ENCODE assay signal across 10 mouse cellular contexts in the genomic region with DNA sequence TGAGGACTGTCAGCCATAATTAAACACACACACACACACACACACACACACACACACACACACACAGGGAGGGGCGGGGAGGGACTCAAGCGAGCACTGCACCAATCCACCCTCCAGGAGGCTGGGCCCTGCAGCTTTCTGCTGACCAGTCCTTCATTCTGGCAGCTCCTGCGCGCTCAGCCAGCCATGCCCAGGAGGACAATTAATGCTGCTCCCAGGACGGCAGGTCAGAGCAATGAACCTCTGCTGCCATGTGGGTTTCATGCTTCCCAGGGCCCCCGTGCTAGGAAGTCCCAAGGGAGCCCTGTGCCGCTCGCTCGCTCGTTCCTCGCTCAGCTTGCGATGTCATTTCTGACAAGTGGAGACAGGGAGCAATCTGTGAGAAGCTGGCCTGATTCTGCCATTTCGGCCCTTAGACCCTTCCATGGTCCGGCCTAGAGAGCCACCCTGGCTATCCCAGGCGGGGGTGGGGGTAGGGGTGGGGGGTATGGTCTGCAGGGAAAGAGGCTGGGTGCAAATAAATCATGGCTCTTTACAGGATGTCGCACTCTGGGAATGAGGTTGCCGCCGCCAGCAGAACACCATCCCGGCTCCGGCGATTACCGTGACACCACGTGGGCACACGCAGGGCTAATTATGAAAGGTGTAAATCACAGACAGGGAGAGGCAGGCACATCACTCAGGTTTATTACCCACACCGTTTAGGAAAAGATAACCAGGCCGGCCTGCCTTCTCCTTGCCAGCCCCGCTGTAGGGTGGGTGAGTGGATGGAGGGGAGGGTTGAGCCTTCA. TPM values are rescaled to one million over a fixed set of nuclear protein-coding genes. Genes with fewer than 3 reads are reported as not detected.
DNase-seq lines count a peak whose midpoint lies in the region; ATAC-seq and TF ChIP-seq lines count a peak whose summit lies in the region.
"Had no signal": no experiment of that assay in that cellular context is flagged by ENCODE, and none has a peak within 500 bp of the region (broad histone marks: within the 10 kb centered on the region; RNA-seq: fewer than 3 reads in every experiment).

No protein-coding gene starts in this region.

- peaks cover 24% of the 10 kb centered on the region for H3K36me3 ChIP-seq in embryonic facial prominence, embryonic 13.5 days
- peaks cover 68% of the 10 kb centered on the region for H3K36me3 ChIP-seq in embryonic facial prominence, embryonic 10.5 days (replicated peaks)
- H3K36me3 ChIP-seq in intestine, postnatal 0 days (ENCODE audit: control insufficient read depth, insufficient read depth) = no peaks in the 10 kb centered on the region; the same call in 1 of the 2 replicates
- peaks cover 12% of the 10 kb centered on the region for H3K36me3 ChIP-seq in limb, embryonic 13.5 days
- peaks cover 2% of the 10 kb centered on the region; the same call in 1 of the 2 replicates for H3K36me3 ChIP-seq in stomach, postnatal 0 days (ENCODE audit: control insufficient read depth, insufficient read depth, low read length)

- ATAC-seq in embryonic facial prominence, embryonic 13.5 days (ENCODE audit: insufficient number of reproducible peaks, insufficient read depth, low FRiP score, low TSS enrichment, low read depth) = no peak
- ATAC-seq in intestine, postnatal 0 days = 0 out of 2 replicates have a peak, but pooled peaks have one; percentile 2
- no peak for ATAC-seq in limb, embryonic 13.5 days (ENCODE audit: low FRiP score, low read depth)
- no peak; the same call in 1 of the 2 replicates for ATAC-seq in stomach, postnatal 0 days (ENCODE audit: low FRiP score, low TSS enrichment)

- no peaks in the 10 kb centered on the region for H3K27me3 ChIP-seq in embryonic facial prominence, embryonic 13.5 days
- no peaks in the 10 kb centered on the region for H3K27me3 ChIP-seq in embryonic facial prominence, embryonic 10.5 days (replicated peaks; ENCODE audit: low read depth, poor library complexity, severe bottlenecking)
- H3K27me3 ChIP-seq in intestine, postnatal 0 days (replicated peaks; ENCODE audit: control insufficient read depth, insufficient read depth, low read length) = no peaks in the 10 kb centered on the region
- no peaks in the 10 kb centered on the region for H3K27me3 ChIP-seq in limb, embryonic 13.5 days
- H3K27me3 ChIP-seq in stomach, postnatal 0 days (ENCODE audit: control insufficient read depth, insufficient read depth, low read length) = no peaks in the 10 kb centered on the region

- no peak overlapping the region for H3K4me3 ChIP-seq in embryonic facial prominence, embryonic 13.5 days
- H3K4me3 ChIP-seq in embryonic facial prominence, embryonic 10.5 days = no peak overlapping the region
- H3K4me3 ChIP-seq in intestine, postnatal 0 days (ENCODE audit: low read depth, low read length) = no peak overlapping the region
- no peak overlapping the region for H3K4me3 ChIP-seq in limb, embryonic 13.5 days
- no peak overlapping the region for H3K4me3 ChIP-seq in stomach, postnatal 0 days (ENCODE audit: low read depth, low read length)
- H3K4me3 ChIP-seq: erythroblast, embryonic 14.5 days had no signal

- no peak overlapping the region for H3K4me2 ChIP-seq in embryonic facial prominence, embryonic 13.5 days
- H3K4me2 ChIP-seq in intestine, postnatal 0 days (replicated peaks; ENCODE audit: low read depth) = no peak overlapping the region
- peak overlapping the region; percentile 37 for H3K4me2 ChIP-seq in limb, embryonic 13.5 days (replicated peaks)
- no peak overlapping the region for H3K4me2 ChIP-seq in stomach, postnatal 0 days (replicated peaks; ENCODE audit: low read depth)
- H3K4me2 ChIP-seq: heart, embryonic 11.5 days had no signal

- H3K4me1 ChIP-seq in embryonic facial prominence, embryonic 13.5 days = peaks cover 26% of the 10 kb centered on the region
- H3K4me1 ChIP-seq in embryonic facial prominence, embryonic 10.5 days = peaks cover 46% of the 10 kb centered on the region
- H3K4me1 ChIP-seq in intestine, postnatal 0 days (replicated peaks; ENCODE audit: control insufficient read depth, insufficient read depth, low read length) = no peaks in the 10 kb centered on the region
- peaks cover 39% of the 10 kb centered on the region for H3K4me1 ChIP-seq in limb, embryonic 13.5 days
- H3K4me1 ChIP-seq in stomach, postnatal 0 days (replicated peaks; ENCODE audit: control insufficient read depth, insufficient read depth) = no peaks in the 10 kb centered on the region

- 77% methylated on average over 27 of the region's 27 CpGs for WGBS in embryonic facial prominence, embryonic 13.5 days
- 79% methylated on average over 27 of the region's 27 CpGs for whole genome bisulfite sequencing in embryonic facial prominence, embryonic 10.5 days
- WGBS in intestine, postnatal 0 days = 66% methylated on average over 26 of the region's 27 CpGs
- 21% methylated on average over 27 of the region's 27 CpGs for WGBS in limb, embryonic 13.5 days
- WGBS in stomach, postnatal 0 days = 77% methylated on average over 27 of the region's 27 CpGs

- no peak for TF ChIP-seq EP300 in stomach, postnatal 0 days (optimal IDR thresholded peaks at IDR 0.05)

- no peaks in the 10 kb centered on the region for H3K9me3 ChIP-seq in embryonic facial prominence, embryonic 13.5 days
- H3K9me3 ChIP-seq in embryonic facial prominence, embryonic 10.5 days = no peaks in the 10 kb centered on the region
- no peaks in the 10 kb centered on the region for H3K9me3 ChIP-seq in intestine, postnatal 0 days (ENCODE audit: control insufficient read depth)
- H3K9me3 ChIP-seq in limb, embryonic 13.5 days = no peaks in the 10 kb centered on the region
- no peaks in the 10 kb centered on the region for H3K9me3 ChIP-seq in stomach, postnatal 0 days (ENCODE audit: control insufficient read depth, low read length)

- H3K9ac ChIP-seq in embryonic facial prominence, embryonic 13.5 days = 0 out of 2 replicates have a peak overlapping the region, but pooled peaks have one; percentile 21
- H3K9ac ChIP-seq in intestine, postnatal 0 days (ENCODE audit: low read depth, low read length) = no peak overlapping the region
- peak overlapping the region; percentile 43; the same call in 1 of the 2 replicates for H3K9ac ChIP-seq in limb, embryonic 13.5 days
- no peak overlapping the region for H3K9ac ChIP-seq in stomach, postnatal 0 days (ENCODE audit: low read length)

- H3K27ac ChIP-seq in embryonic facial prominence, embryonic 13.5 days = no peak overlapping the region
- no peak overlapping the region for H3K27ac ChIP-seq in embryonic facial prominence, embryonic 10.5 days (replicated peaks)
- H3K27ac ChIP-seq in intestine, postnatal 0 days (ENCODE audit: low read depth, low read length) = no peak overlapping the region
- H3K27ac ChIP-seq in limb, embryonic 13.5 days = no peak overlapping the region
- H3K27ac ChIP-seq in stomach, postnatal 0 days (replicated peaks) = no peak overlapping the region

- TF ChIP-seq CTCF in intestine, postnatal 0 days (IDR thresholded peaks at IDR 0.05; ENCODE audit: low read depth) = no peak
- no peak for TF ChIP-seq CTCF in stomach, postnatal 0 days (IDR thresholded peaks at IDR 0.05; ENCODE audit: low read depth)

- DNase-seq in embryonic facial prominence, embryonic 10.5 days (ENCODE audit: low spot score) = no peak
- DNase-seq in stomach, postnatal 0 days (ENCODE audit: low spot score) = peak; percentile 35
- DNase-seq in layer of hippocampus, postnatal 14 days (ENCODE audit: low spot score in 2 of 2) = no peak
- DNase-seq in right cerebral cortex, postnatal 4 days = no peak
- DNase-seq in layer of hippocampus, postnatal 25 days (ENCODE audit: extremely low spot score in 1 of 2, low spot score in 1 of 2) = no peak

RNA-seq across cellular contexts. Expression of a gene that starts 51.7 kb away (rescaled TPM):
- 22.7 and 24.9 TPM in 2 replicates for polyA plus RNA-seq in embryonic facial prominence, embryonic 13.5 days (2015; fragmentation: Nextera tagmentation; extraction: Ambion mirVana)
- 25.3 and 25.5 TPM in 2 replicates for polyA plus RNA-seq in embryonic facial prominence, embryonic 10.5 days (2016; fragmentation: Nextera tagmentation; extraction: Ambion mirVana)
- polyA plus RNA-seq in intestine, postnatal 0 days (2015; fragmentation: Nextera tagmentation; extraction: Ambion mirVana) = 3.8 and 4.5 TPM in 2 replicates
- polyA plus RNA-seq in limb, embryonic 13.5 days (2015; fragmentation: Nextera tagmentation; extraction: Ambion mirVana) = 25.1 and 27.2 TPM in 2 replicates
- polyA plus RNA-seq in stomach, postnatal 0 days (2015; fragmentation: Nextera tagmentation; extraction: Ambion mirVana) = 4.8 and 6.3 TPM in 2 replicates
- total RNA-seq in layer of hippocampus, postnatal 14 days (2021) = 10 to 100 TPM; 79.7 to 81.0 TPM
- total RNA-seq in layer of hippocampus, postnatal 25 days (2021) = 10 to 100 TPM; 53.6 to 55.9 TPM

RNA-seq across cellular contexts. Expression of a gene that starts 51.8 kb away (rescaled TPM):
- polyA plus RNA-seq in embryonic facial prominence, embryonic 13.5 days (2015; fragmentation: Nextera tagmentation; extraction: Ambion mirVana) = 6.7 and 7.1 TPM in 2 replicates
- 16.4 and 19.5 TPM in 2 replicates for polyA plus RNA-seq in embryonic facial prominence, embryonic 10.5 days (2016; fragmentation: Nextera tagmentation; extraction: Ambion mirVana)
- polyA plus RNA-seq in intestine, postnatal 0 days (2015; fragmentation: Nextera tagmentation; extraction: Ambion mirVana) = 1.5 and 1.8 TPM in 2 replicates
- 4.8 and 6.8 TPM in 2 replicates for polyA plus RNA-seq in limb, embryonic 13.5 days (2015; fragmentation: Nextera tagmentation; extraction: Ambion mirVana)
- 0.92 and 1.2 TPM in 2 replicates for polyA plus RNA-seq in stomach, postnatal 0 days (2015; fragmentation: Nextera tagmentation; extraction: Ambion mirVana)
- 1 to 10 TPM; 3.3 to 5.1 TPM for total RNA-seq in layer of hippocampus, postnatal 14 days (2021)
- total RNA-seq in layer of hippocampus, postnatal 25 days (2021) = 1 to 10 TPM; 1.5 to 5.5 TPM

Comparison
In these comparisons a context has a peak if more than half of its experiments do, and no peak if none do; other contexts are left out.
1. H3K9ac ChIP-seq: peak in embryonic facial prominence, embryonic 13.5 days (single experiment) and limb, embryonic 13.5 days (single experiment); none in intestine, postnatal 0 days (single experiment) and stomach, postnatal 0 days (single experiment).